Mouse (Mus musculus) thymus, postnatal 0 days (tissue): ENCODE data around the gene Elf2. TPM values are rescaled to one million over a fixed set of nuclear protein-coding genes. Genes with fewer than 3 reads are reported as not detected.
"Not testable (repeated sequence)": the region's sequence is repeated elsewhere in the genome, so short reads cannot be mapped to it uniquely, and the experiment has no call there.

Experiments used
- DNase-seq: peaks from one replicate; pipeline ENCODE4 v3.0.0-alpha.2; 2015; ENCODE audit warnings: low spot score
- polyA plus RNA-seq: library from polyadenylated mRNA; unstranded; fragments of >200 nt; fragmentation: Nextera tagmentation; extraction: Ambion mirVana; gene quantifications from 2 replicates; pipeline ENCODE4 v1.2.1, GENCODE M21; 2015

Elf2 gene
- polyA plus RNA-seq, 1 experiment from 2014 or later, result 86.1 TPM

DNA sequence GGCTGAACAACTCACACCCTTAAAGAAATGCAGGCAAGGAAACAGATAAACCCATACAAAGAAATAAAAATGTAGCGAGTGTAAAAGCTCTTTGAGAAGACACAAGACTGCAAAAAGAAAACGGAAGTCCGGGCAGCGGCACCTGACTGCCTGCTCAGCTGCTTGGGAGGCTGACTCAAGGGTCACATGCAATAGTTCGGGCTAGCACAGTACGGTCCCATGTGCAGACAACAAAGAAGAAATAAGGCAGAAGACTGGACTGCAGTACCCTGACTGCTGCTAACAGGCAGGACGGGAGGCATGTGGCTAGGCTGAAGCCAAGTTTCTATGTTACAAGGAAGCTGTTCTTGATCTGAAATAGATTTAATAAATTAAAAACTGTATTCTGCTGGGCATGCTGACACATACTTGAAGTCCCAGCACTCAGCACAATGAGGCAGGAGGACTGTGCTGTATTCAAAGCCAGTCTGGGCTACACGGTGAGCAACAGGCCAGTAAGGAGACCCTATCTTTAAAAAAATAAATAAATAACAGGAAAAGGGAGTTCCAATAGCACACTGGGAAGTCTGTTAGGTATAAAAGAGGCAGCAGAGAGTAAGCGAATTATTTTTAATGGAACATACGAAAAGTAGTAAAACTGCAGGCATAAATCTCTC lies 7.1 kb downstream of the Elf2 start:
- peak; percentile 54 for DNase-seq

DNA sequence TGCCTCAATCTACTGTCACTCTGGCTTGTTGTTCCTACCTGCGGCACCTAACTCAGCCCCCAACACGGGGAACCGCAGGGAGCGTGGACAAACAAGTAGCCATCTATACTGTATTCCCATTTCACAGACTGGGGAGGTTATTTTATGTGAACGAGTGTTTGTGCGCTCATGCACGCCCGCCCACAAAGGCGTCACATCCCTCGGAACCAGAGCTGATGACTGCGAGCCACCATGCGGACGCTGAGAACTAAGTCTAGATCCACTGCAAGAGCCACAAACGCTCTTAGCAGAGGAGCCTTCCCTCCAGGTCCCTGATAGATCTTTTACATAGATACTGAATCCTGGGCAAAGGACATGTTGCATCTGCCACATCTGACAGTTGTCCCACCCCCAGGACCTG lies 10.4 kb downstream of the Elf2 start:
- no peak for DNase-seq

DNA sequence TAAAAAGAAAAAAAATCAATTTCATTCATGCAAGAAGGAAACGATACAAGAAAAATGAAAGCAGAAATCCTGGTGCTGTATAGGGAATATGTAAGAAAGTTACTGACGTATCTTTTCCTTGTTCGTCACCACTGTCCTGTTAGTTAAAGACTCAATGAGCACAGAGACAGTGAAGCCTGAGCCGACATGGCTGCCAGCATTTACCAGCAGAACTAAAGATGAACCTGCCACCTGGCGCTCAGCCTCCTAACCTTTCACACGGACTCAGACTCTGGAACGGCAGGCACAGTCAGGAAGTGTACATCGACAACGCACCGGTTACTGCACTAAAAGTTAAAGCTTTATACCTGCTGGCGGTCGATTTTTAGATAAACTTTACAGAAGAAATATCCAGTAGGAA lies 11.9 kb downstream of the Elf2 start:
- DNase-seq, result no peak

DNA sequence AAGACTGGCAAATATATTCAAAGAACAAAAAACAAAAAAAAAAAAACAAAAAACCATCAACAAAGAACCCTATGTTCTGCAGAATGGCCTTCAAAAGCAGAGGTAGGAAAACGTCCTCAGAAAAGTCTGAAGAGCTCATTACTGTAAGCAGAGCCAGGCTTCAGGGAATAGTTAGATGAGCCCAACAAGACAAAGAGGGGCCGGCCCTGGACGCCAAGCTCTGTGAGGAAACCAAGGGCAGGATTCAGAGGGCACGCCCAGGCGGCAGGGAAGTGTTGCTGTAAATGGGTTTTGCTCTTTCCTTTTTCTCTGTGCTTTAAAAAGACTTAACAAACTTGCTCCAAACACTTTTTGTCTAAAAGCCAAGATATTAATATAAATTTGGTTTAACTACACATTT lies 12.6 kb downstream of the Elf2 start:
- no peak for DNase-seq

DNA sequence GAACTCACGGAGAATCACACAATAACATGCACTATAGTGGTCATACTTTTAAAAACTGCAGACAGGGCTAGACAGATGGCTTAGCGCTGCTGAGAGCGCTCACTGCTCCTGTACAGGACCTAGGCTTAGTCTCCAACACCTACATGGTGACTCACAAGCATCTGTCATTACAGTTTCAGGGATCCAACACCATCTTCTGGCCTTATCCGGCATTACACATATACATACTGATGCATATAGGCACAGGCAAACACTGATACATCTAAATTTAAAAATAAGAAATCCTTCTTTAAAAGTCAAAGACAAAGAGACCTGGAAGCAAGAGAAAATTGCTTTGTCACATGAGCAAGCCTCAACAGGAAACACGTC lies 13.1 kb downstream of the Elf2 start:
- DNase-seq, result no peak

DNA sequence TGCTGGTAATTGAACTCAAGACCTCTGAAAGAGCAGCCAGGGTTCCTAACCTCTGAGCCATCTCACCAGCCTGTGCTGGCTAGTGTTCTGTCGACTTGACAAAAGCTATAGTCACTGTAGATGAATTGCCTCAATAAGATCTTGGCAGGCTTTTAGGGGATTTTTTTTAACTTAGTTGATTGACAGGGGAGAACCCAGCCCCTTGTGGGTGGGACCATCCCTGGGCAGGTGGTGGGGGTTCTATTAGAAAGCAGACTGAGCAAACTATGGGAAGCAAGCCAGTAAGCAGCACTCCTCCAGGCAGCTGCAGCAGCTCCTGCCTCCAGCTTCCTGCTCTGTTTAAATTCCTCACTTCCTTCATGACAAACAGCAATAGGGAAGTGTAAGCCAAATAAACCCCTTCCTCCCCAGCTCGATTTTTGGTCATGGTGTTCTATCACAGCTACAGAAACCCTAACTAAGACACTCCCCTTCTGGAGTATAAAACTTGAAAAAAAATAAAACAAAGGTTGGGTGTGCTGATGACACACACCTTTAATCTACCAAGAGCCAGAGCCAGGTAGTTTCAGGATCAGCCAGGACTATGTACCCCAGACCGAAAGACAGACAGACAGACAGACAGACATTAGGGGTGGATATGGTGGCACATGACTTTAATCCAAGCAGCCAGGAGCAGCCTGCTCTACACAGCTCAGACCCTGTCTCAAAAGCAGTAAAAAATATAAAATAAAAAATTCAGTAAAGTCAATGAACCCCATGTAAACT lies 13.6 kb downstream of the Elf2 start:
- no peak for DNase-seq

DNA sequence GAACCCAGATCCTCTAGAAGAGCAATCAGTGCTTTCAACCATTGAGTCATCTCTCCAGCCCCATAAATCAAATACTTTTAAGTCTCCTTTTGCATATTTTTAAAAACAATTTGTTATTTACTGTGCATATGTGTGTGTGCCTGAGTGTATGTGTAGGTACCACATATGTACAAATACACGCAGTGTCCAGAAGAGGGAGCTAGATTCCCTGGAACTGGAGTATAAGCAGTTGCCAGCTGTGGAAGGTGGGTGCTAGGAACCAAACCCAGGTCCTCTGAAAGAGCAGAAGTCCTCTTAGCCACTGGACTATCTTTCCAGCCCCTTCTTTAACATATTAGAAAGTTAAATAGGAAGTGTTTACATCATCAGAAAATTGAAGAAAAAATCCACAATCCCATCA lies 15.0 kb downstream of the Elf2 start:
- no peak for DNase-seq

DNA sequence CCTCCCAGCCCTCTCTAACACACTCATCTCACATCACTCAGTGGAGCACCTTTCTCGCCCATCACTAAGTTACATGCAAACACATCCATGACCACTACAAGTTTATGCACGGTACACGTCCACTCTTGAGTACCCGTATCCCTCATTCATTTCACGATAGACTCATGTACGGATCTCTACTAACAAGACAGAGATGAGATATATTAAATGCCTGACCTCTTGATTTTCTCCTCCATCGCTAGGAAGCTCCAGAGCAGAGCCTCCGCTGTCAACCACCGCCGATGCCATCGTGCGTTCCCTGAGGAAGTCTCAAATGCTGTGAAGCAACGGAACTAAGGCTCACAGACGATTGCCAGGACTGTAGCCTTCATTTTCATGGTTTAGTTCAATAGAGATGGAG lies 17.5 kb downstream of the Elf2 start:
- no peak for DNase-seq

DNA sequence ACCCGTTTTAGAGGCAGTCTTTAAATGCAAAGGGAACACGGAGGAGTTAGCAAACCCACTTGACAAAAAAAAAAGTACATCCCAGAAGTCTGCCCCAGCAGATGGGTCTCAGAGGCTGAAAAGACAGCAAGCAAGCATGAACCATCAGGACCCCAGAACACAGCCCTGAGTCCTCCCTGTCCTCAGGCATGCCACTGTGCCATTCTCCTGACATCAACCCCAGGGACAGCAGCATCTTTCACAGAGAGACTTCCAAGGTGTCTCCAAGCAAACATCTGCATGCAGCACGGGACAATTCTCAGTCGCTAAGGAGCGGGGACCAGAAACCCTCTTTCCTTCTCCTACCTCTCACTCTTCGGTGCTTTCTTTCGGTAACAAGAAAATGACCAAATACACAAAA lies 18.1 kb downstream of the Elf2 start:
- no peak for DNase-seq

DNA sequence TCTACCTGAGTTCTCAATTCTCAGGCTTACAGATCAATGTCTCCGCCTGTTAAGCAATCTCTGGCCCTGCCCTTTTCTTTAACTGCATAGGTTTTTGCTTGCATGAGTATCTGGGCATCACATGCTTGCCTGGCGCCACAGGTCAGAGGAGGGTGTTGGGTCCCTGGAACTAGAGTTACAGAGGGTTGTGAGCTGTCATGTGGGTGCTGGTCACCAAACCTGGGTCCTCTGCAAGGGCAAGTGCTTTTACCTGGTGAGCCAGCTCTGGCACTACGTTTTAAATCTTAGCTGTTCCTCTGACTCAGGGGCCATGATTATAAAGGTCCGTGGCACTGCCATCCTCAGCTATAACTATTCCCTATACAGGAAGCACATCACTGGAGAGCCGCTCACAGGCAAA lies 19.3 kb downstream of the Elf2 start:
- DNase-seq, result no peak

DNA sequence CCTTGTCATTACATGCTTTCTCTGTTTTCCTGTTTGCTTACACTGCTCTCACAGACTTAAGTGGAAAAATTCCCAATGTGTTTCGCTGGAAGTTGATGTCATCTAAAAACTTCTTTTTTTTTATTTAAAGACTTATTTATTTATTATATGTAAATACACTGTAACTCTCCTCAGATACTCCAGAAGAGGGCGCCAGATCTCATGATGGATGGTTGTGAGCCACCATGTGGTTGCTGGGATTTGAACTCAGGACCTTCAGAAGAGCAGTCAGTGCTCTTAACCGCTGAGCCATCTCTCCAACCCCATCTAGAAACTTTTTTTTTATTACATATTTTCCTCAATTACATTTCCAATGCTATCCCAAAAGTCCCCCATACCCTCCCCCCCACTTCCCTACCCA lies 22.4 kb downstream of the Elf2 start:
- DNase-seq, result not testable (repeated sequence)

DNA sequence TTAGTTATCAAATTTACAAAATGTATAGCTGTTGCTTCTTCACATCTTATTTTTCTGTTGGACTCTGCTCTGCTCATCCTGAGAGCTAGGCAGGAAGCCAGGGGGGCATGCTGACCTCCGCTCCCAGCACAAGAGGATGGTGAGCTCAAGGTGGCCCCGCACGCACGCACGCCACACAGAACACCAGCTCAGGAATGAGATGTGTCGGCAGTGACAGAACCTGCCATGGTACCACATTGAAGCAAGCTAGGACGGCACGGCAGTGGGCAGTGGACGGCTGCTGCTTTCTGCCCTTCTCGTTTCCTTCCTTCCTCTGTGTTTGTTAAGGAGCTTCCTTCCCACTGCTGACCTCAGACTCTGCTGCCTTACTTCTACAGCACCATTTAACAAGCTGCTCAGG lies 23.6 kb downstream of the Elf2 start:
- no peak for DNase-seq

DNA sequence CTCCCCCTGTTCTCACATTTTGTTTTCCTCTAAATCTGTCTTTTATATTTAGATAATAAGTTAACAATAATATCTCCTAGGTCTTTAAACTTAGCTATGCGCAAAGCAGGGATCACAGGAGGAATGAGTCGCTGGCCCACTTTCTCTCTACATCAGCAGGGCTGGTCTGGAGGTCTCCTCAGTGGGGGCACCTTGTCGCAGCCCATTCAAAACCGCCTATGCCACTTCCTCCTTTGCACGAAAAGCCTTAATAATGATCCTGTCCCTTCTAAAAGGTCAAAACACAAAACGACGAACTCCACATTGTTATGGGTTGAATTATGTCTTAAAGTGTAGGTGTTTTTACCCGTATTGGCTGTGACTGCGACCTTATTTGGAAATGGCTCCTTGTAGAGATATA lies 28.8 kb downstream of the Elf2 start:
- DNase-seq, result no peak

DNA sequence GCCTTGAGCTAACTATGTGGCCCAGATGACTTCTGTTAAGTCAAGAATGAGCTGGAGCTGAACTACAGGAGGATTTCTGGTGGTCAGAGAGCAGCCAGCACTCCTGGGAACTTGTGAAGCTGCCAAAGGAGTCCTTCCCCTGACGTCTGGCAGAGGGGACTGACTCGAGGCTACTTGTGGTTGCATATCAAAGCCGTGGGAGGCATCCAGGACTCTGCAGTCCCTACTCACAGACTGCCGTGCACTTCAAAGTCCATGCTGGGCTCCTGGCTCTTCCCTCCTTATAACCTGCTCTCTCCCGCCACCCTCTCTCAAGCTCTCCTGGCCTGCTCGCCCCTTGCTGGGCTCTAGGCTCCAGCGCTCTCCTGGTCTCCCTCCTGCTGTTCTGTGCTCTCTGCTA lies 30.4 kb downstream of the Elf2 start:
- DNase-seq, result no peak

DNA sequence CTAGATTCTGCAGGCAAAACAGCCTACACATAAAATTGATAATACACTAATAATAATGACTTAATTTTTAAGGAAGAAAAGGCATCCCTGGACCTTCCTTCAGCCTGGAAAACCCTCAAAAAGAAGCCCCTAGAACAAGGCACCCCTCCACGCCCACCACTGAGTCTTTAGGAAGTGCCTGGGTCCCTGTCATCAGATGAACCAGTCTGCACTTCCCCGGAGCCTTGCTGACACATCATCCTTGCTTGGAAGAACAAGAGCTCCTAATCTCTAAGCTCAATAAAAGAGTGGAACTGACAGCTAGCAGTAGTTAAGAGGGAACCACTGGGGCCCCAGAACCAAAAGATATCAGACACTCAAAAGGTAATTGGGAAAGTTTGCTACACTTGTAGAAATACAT lies 33.8 kb downstream of the Elf2 start:
- no peak for DNase-seq

DNA sequence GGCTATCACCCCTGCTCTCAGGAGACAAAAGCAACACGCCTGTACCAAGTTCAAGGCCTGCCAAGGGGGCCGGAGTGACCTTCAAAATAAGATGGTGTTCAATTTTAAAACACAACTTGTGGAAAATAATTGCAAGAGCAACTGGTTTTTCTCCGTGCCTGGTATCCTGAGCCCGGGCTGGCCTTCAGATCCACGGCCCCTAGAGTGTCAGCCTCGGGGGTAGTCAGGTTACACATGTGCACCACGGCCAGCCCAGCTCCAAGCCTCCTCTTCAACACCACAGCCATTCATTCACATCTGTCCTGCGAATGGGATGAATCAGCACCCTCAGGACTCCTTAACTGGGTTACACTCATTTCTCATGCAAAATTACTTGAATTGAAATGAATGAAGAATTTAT lies 34.5 kb downstream of the Elf2 start:
- DNase-seq, result no peak

DNA sequence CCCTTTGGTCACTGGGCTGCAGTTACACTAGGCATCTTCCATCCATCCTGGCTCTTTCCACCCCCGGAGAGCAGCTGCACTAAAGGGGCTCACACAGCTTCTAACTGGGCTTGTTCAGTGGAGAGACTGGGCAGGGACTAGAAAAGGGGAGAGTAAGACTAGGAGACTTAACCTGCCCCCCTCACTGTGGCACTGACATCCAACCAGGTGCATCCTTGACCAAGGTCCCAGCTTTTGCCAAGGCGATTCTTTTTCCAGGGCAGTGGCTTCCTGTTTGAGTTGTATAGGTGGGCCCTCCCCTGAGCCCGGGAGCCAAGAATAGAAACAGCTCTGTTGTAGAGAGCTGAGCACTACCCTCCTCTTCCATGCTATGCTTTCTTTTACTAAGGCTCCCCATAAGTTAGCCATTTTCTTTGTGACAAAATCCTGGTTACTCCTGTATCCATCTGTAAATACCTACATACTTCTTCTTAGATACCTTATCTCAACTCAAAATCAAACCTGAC lies 37.4 kb downstream of the Elf2 start:
- no peak for DNase-seq

DNA sequence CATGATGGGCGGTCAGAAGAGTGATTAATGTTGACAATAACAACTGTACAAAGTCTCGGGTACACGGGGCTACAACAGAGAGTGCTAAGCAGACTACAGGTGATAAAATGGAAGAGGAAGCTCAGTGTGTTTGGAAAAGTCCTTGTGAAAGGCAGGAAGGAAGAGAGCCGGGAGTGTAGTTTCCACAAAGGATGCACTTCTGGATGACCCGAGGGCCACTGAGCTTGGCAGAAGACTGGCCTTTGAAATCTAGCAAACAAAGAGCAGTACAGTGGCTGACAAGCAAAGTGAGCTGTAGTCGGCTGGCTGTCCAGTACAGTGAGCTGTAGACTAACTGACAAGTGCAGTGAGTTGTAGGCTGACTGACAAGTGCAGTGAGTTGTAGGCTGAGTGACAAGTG lies 38.9 kb downstream of the Elf2 start:
- no peak for DNase-seq

DNA sequence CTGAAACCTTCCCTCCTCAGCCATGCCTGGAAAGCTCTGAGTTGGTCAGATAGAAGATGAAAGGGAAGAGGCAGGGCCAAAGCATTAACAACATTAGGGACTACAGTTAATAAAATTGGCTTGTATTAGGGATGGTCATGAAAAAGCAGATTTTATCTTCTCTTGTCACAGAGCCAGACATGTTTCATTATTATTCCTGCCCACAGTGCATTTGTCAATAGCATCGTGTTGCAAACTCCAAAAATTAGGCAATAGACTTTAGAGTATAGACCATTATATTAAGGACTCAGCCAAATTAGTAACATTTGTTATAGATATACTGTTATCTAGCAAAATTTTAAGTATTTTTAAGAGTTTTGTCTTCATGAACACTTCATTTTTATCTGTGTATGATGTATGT lies 43.7 kb downstream of the Elf2 start:
- DNase-seq, result no peak

DNA sequence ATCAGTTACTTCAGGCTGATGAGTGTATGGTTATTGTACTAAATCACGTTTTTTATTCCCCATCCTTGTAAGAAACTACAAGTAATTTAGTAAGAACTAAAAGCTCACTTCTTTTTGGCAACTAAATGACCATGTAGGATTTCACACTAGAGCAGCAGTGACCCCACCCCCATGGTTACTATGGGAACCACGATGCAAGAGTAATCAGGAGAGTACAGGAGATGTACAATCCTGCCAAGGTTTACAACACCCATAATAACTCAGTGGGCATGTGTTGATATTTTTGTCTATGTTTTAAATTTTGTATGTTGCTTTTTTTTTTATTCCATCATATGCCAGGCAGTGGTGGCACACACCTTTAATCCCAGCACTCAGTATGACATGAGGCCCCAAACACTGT lies 45.2 kb downstream of the Elf2 start:
- DNase-seq, result no peak

DNA sequence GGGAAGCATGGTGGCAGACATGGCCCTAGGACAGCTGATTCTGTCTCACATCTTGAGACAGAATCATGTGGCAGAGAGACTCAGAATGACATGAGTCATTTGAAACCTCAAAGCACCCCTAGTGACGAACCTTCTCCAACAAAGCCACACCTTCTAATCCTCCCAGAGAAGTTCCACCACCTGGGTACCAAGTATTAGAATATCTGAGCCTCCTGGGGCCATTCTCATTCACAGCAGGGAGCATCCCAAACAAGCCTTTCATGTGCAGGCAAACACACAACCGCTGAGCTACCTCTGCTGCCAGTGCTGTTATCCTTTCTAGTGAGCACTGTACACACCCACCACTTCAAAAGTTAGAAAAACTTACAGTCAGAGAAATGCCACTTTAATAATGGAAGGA lies 46.2 kb downstream of the Elf2 start:
- no peak for DNase-seq

DNA sequence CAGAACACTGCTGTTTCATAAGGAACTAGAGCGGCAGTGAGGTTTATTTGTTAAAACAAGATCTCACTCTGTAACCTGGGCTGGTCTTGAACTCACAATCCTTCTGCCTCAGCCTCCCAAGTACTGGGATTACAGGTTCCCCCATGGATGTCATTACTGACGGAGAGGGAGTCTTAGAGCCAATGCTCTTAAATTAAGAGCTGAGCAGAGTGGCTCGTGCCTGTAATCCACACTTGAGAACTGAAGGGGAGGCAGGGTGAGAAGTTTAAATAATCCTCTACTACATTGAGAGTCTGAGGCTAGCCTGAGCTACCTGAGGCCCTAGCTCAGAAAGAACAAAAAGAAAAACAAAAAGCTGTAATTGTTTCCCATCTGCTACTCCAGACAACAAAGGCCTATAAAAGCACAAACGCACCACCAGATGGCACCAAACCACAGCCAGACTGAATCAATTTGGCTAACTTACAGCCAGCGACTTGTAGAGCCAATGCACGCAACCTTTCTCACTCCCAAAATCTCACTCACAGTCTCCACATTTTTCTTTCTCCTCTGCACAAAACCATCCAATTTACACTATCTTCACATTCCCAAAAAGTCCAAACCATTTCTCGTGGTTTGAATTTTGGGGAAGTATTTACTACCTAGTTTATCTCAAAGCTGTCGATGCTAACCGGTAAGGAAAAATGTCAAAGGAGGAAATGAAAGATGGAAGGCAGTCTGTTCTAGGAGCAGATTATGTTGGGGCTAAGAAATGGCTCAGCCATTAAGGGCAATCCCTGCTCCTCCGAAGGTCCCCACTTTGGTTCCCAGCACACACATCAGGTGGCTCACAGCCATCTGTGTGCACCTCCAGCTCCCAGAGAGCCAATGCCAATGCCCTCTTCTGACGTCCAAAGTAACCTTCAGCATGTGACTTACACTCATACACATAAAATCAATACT lies 51.3 kb downstream of the Elf2 start:
- DNase-seq, result peak; percentile 84
